Mouse (Mus musculus): ENCODE results near the gene Cilp2.

Gene Cilp2

GRCm38 (mm10) chr8:69901484-69902162 is 14.1 kb upstream of the Cilp2 start:
- DNase-seq = peak; percentile 96 to 98

GRCm38 (mm10) chr8:69900895-69901451 is 13.5 kb upstream of the Cilp2 start:
- no peak for DNase-seq

DNA sequence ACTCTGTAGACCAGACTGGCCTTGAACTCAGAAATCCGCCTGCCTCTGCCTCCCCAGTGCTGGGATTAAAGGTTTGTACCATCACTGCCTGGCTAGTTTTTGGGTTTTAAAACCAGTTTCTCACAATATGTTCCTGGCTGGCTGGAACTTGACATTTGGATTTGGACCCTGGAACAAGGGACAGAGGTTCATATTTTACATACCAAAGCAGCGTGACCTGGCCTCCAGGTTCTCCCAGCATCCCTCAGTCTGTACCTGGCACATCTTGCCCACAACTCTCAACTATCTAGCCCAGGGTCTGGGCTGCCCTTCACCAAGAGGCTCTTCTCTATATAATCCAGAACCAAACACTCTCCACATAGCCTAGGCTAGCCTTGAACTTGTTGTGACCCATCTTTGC is 12.4 kb upstream of the Cilp2 start:
- DNase-seq = no peak

- DNase-seq = no peak
These were observed 10.4 kb upstream of the Cilp2 start for GRCm38 (mm10) chr8:69897857-69898256.

DNA sequence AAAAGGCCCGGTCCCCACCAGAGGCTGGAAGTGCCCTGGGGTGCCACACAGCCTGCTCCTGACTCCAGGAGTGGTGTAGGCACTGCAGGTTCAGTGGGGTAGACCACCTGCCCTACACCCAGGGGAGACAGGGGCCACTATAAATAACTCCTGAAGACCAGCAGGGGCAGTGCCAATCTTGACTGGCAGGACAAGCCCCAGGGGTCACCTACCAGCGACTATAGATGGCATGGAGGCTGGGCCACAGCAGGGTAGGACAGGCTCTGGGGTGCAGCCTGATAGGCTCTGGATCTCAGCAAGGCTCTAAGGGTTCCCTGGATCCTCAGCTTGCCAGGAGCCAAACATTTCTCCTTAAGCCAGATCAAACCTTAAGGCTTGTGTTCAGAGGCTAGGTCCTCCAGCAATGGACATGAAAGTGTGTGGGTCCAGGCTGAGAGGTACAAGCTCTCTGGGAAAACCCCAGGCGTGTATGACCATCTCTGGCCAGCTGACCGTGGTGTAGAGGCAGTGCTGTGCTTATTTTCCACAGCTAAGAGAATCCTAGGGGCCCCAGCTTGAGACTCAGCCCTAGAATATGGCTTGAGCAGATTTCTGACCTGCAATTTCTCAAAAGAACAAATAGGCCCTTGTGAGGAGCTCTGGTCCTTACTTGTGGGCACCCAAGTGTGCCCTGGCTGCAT is 8.4 kb upstream of the Cilp2 start:
- no peak for DNase-seq

DNA sequence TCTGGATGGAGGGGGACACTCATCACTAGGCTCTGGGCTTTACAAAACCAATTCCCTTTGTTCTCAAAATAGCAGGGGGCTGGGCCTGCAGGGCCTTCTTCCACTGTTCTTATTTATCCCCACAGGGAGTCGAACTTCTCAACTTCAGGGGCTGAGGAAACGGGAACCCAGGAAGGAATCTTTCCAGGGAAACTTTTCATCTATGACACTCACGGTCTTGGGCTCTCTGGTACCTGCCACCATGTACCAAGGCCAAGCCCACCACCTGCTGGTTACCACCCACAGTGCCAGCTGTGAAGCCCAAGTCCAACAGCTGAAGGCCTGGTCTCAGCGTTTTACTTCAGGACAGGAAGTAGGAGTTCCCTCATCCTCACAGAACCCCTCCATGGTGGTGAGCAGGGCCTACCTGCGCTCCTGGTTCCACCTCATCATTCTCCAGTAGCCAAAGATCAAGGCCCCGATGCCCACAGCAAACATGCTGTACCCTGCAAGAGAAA is 7.4 kb upstream of the Cilp2 start:
- no peak for DNase-seq

DNA sequence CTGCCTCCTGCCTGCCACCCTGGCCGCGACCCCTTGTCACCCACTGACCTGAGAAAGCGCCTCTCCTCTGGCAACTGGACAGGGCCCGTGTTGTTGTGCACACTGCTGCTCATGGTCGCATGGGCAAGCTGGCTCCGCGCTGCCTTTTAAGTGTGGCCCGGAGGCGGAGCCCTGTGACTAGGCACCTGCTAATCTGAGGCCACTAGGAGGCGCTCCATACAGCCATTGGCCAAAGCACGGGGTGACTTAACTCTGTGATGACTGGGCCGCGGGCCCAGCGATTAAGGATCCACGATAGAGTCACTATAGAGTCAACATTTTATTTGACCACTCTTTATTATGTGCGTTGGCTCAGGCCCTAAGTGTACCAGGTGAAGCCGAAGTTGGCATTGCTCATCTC is 6.4 kb upstream of the Cilp2 start:
- peak; percentile 37 to 50 for DNase-seq

GRCm38 (mm10) chr8:69890813-69891241 is 3.3 kb upstream of the Cilp2 start:
- DNase-seq = peak; percentile 35

GRCm38 (mm10) chr8:69888902-69889301 is 1.4 kb upstream of the Cilp2 start:
- DNase-seq = no peak

DNA sequence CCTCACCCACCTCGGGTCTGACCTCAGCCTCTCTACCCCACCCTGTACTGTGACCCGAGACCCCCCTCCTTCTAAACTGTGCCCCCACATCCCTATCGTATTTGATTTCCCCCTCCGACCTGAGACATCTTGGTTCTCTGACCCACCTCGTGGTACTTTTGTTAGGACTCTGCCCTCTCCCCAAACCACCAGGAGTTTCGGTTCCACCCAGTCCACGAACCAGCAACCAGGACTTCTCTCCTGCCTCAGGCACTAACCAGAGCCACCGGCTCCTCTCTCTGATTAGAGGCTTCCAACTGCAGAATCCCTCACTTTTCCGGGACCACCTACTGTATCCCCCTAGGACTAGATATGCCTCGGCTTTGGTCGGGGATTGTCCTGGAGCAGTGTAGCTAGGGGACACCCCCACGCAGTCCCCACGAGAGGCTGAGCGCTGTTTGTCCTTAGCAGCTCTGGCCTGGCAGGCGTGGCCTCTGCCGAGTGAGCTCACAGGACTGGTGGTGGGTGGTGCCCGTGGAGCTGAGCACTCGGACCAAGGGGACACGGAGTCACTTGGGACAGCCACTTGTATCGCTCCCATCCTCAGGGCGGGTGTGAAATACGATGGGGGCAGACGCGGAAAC is 868 bp upstream of the Cilp2 start:
- no peak for DNase-seq

DNA sequence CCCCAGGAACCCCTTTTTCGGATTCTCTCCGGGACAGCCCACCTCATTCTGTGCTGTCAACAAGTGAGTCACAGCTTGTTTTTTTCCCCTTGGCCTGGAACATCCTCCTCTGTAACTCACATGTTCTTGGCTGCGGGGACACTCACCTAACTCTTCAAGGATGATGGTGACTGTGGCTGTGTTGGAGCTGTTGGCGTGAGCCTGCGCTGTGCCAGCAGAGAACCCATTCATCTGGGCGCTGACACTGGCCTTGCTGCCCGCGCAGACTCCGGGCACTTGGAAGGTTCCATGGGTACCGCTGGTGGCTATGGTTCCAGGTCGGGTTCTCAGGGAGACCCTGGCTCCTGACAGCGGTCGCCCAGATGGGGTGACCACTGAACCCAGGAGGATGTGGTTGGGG is 3.3 kb downstream of the Cilp2 start:
- DNase-seq = no peak

- no peak for DNase-seq
These were observed 4.5 kb downstream of the Cilp2 start for GRCm38 (mm10) chr8:69882833-69883600.

DNA sequence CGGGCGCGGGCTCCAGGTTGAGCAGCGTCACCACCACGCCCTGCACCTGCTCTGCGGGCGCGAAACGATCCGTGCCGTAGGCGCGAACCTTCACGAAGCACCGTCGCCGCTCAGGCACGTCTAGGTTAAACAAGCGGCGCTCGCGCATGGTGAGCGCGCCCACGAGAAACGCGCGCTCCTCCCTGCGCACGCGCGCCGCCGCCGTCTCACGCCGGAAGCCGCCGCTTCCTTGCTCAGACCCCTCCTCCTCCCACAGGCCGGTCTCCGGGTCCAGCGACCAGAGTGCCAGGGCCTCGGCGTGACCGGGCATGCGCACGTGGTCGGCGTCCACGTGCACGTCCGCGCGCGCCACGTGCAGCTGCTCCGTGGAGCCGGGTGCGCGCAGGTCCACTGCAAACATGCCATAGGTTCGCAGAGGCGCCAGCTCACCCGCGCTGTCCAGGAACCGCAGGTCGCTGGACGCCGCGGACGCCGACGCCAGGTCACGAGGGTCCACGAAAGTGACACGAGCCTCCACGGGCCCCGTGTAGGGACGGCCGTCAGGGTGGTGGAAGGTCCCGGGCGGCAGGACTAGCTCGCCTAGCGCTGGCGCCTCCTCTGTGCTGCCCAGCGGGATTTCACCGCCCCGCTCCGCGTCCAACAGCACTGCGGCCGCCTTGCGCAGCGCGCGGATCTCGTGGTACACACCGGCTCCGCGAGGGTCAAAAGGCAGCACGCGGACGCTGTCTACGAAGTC is 5.3 kb downstream of the Cilp2 start:
- DNase-seq = peak; percentile 26 to 48

- no peak for DNase-seq
These were observed 6.1 kb downstream of the Cilp2 start for GRCm38 (mm10) chr8:69881261-69881865.

DNA sequence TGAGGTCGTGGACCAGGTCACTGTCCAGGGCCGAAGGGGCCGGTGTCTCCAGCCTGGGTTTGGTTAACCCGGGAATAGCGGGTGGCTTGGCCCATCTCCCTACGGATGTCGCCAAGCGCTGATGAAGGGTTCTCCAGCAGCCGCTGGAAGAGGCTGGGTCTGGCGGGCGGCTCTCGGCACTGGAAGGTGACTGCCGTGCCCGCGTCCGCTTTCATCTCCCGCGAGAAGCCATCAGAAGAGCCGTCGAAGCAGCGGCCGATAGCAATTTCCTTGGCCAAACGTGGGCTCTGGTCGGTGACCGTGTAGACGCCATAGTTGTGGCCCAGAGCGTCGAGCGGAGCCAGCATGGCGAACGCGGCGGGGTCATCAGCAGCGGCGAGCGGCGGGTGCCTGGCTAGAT is 6.6 kb downstream of the Cilp2 start:
- no peak for DNase-seq

DNA sequence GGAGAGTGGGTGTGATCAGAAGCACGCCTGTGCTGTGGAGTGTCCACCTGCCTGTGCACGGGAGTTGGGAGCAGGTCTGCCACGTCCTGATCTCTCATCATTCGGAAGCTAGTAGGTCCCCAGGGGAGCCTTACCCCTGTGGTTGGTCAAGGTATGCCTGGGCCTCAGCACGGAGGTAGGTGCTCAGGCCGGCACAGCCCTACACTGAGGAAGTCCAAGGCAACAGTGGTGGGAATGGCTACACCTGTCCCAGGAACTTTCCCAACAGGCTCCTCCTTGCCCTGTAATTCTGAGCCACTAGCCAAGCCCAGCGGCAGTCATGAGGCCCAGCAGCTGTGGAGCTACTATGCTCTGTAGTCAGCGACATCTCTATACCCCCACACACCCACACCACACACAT is 7.8 kb downstream of the Cilp2 start:
- DNase-seq = no peak

- DNase-seq = no peak
These were observed 9.5 kb downstream of the Cilp2 start for GRCm38 (mm10) chr8:69877992-69878391.

DNA sequence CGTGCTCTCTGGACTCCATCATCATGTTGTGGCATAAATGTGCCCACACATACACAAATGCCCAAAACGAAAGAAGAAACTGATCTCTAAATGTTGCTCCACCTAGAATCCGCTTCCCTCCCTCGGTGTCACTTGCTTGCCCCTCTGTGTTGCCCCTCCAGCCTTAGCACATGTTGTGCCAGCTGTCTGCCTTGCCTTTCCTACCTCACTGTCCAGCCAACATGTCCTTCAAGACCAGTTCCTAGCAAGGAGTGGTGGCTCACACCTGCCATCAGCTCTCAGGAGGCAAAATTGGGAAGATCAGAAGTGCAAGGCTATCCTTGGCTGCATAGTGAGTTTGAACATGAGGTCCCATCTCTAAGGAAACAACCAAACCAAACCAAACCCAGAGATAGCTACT is 10.1 kb downstream of the Cilp2 start:
- no peak for DNase-seq

DNA sequence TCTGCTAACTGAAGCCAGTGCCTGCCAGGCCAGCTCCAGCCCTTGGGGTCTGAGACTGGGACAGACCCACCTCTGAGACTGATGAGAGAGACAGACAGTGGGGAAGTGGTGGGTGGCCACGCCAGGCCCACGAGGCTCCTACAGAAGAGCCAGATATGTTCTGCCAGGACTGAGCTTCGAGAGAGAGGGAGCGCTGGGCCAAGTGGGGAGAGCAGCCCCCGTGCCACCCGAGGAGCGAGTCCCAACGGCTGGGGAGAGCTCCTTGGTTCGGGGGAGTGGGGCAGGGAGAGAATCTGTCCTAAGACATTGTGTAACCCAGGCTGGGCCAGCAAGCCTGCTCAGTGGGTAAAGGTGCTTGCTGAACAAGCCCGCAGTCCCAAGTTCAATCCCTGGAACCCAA is 10.5 kb downstream of the Cilp2 start:
- no peak for DNase-seq

DNA sequence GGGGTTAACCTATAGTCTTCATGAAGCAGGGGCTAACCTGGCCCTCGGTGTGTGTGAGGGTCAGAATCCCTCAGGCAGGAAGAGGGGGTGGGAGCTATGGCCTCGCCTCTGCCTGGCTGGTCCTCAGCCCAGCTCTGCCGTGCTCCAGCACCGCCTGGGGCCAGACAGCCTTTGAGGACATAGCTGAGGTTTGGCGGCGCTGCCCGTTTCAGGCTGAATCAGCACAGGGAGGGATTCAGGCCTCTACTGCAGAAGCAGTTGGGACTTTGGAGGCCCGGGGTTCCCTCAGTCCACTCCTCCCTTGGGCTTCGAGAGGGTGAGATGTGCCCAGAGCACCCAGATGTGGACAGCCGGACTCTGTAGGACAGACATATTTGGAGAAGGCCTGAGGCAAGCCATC is 11.4 kb downstream of the Cilp2 start:
- no peak for DNase-seq

DNA sequence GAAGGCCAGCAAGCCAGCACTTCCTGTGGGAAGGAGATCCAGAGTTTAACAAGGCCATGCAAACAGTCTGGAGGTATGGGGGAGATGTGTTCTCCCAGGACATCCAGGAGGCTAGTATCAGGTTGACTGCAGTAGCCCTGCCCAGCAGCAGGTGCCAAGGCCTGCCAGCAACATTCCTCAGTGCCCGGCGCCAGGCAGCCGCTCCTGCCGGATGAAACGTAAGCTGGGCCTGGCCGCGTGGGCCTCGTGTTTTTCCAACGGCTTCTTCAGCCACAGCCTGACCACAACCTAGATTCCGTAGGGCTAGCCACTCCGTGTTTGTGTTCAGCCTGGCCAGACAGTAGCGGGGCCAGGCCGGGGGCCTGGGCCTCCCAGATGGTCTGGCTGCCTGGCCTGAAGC is 12.8 kb downstream of the Cilp2 start:
- no peak for DNase-seq

GRCm38 (mm10) chr8:69874155-69874554 is 13.3 kb downstream of the Cilp2 start:
- DNase-seq = peak; percentile 29 to 49
